Mouse (Mus musculus) brain, embryonic 14.5 days (tissue): ENCODE results near the gene 4921517D22Rik. TPM values are rescaled to one million over a fixed set of nuclear protein-coding genes. Genes with fewer than 3 reads are reported as not detected.

Experiments used
- DNase-seq: peaks from one replicate; pipeline ENCODE4 v3.0.0-alpha.2; 2011; ENCODE audit warnings: low read depth
- CTCF ChIP-seq: fragments of 200-500 bp; IDR thresholded peaks from 2 replicates; pipeline ENCODE4 v1.5.1; 2012; ENCODE audit warnings: inconsistent platforms, mild to moderate bottlenecking, moderate library complexity, borderline replicate concordance; ENCODE audit not compliant: insufficient read depth, insufficient read length; ENCODE audit errors: extremely low read depth
- POLR2A ChIP-seq: fragments of 200-500 bp; IDR thresholded peaks from 2 replicates; pipeline ENCODE4 v1.6.1; 2012; ENCODE audit warnings: mild to moderate bottlenecking, inconsistent platforms, borderline replicate concordance; ENCODE audit not compliant: poor library complexity, insufficient read depth, insufficient read length, severe bottlenecking; ENCODE audit errors: extremely low read depth
- polyA plus RNA-seq: library from polyadenylated mRNA; depleted of rRNA; stranded (reverse); fragments of >200 nt; gene quantifications from 2 replicates; pipeline ENCODE4 v1.2.3, GENCODE M21; 2012

Gene 4921517D22Rik
- polyA plus RNA-seq, 1 experiment = not detected

- TF ChIP-seq CTCF = no peak
- no peak for TF ChIP-seq POLR2A
- DNase-seq = no peak
These were observed 24.0 kb downstream of the 4921517D22Rik start for GRCm38 (mm10) chr13:59669946-59670345.

GRCm38 (mm10) chr13:59668501-59669093 lies 25.3 kb downstream of the 4921517D22Rik start:
- no peak for DNase-seq

GRCm38 (mm10) chr13:59667763-59668162 lies 26.1 kb downstream of the 4921517D22Rik start:
- TF ChIP-seq CTCF = no peak
- TF ChIP-seq POLR2A = no peak

More at GRCm38 (mm10) chr13:59668501-59669093, 25.3 kb downstream of the 4921517D22Rik start:
- TF ChIP-seq POLR2A = no peak
- TF ChIP-seq CTCF = no peak

GRCm38 (mm10) chr13:59663939-59664712 lies 29.8 kb downstream of the 4921517D22Rik start:
- DNase-seq = no peak
- TF ChIP-seq CTCF (no peak), POLR2A (no peak)

More at GRCm38 (mm10) chr13:59667763-59668162, 26.1 kb downstream of the 4921517D22Rik start:
- peak; percentile 20 for DNase-seq

GRCm38 (mm10) chr13:59661966-59662365 lies 31.9 kb downstream of the 4921517D22Rik start:
- TF ChIP-seq POLR2A (no peak), CTCF (no peak)
- no peak for DNase-seq

GRCm38 (mm10) chr13:59661387-59661786 lies 32.5 kb downstream of the 4921517D22Rik start:
- no peak for DNase-seq
- TF ChIP-seq POLR2A = no peak
- TF ChIP-seq CTCF = no peak

GRCm38 (mm10) chr13:59660371-59660770 lies 33.5 kb downstream of the 4921517D22Rik start:
- TF ChIP-seq CTCF (no peak), POLR2A (no peak)
- DNase-seq = no peak

- DNase-seq = no peak
- TF ChIP-seq POLR2A = no peak
- no peak for TF ChIP-seq CTCF
These were observed 36.1 kb downstream of the 4921517D22Rik start for GRCm38 (mm10) chr13:59657781-59658180.

- TF ChIP-seq CTCF (no peak), POLR2A (no peak)
- DNase-seq = peak; percentile 77
These were observed 36.9 kb downstream of the 4921517D22Rik start for GRCm38 (mm10) chr13:59656975-59657388.

GRCm38 (mm10) chr13:59656316-59656832 lies 37.5 kb downstream of the 4921517D22Rik start:
- TF ChIP-seq POLR2A (no peak), CTCF (no peak)
- no peak for DNase-seq

- DNase-seq = no peak
- TF ChIP-seq POLR2A (no peak), CTCF (no peak)
These were observed 38.1 kb downstream of the 4921517D22Rik start for GRCm38 (mm10) chr13:59655718-59656315.
